1 mouse cellular context compared by ENCODE assay signal in genomic region chr7:30958109-30958865, GRCm38 (mm10).
TF ChIP-seq lines count a peak whose summit lies in the region.

No protein-coding gene starts in this region.

TF ChIP-seq in ES-E14, 5 proteins besides CTCF, POLR2A, EP300 and RAD21:
- TF ChIP-seq MAFK (IDR thresholded peaks at IDR 0.05; ENCODE audit: insufficient read depth, low read depth, low read length) (no peak), CHD2 (IDR thresholded peaks at IDR 0.05; ENCODE audit: low read depth, low read length) (peak; percentile 54; the same call in 1 of the 2 replicates), ZC3H11A (IDR thresholded peaks at IDR 0.05; ENCODE audit: borderline replicate concordance, low read depth, low read length) (no peak), HCFC1 (IDR thresholded peaks at IDR 0.05; ENCODE audit: borderline replicate concordance, insufficient read depth, low read length) (no peak)
